Mouse (Mus musculus) lung, postnatal 0 days (tissue): ENCODE data around the gene Uhmk1. TPM values are rescaled to one million over a fixed set of nuclear protein-coding genes. Genes with fewer than 3 reads are reported as not detected.
"Not testable (repeated sequence)": the region's sequence is repeated elsewhere in the genome, so short reads cannot be mapped to it uniquely, and the experiment has no call there.

ENCODE experiments used
- ATAC-seq: fragments of 200-750 bp; cut with Nextera tagmentation; 2 replicates; pipeline ENCODE4 v1.8.0; 2017; ENCODE audit warnings: moderate library complexity
- DNase-seq: peaks from one replicate; pipeline ENCODE4 v3.0.0-alpha.2; 2016; ENCODE audit warnings: low spot score
- H3K27ac ChIP-seq: fragments of 300-500 bp; sonication (generic); 2 replicates; pipeline ENCODE4 v1.5.1; 2014; ENCODE audit warnings: antibody characterized with exemption, mild to moderate bottlenecking, low read length, mixed read lengths
- H3K27me3 ChIP-seq: fragments of 300-500 bp; sonication (generic); replicated peaks from 2 replicates; pipeline ENCODE4 v1.6.1; 2014; ENCODE audit warnings: low read length, mixed read lengths; ENCODE audit not compliant: insufficient read depth
- H3K36me3 ChIP-seq: fragments of 300-500 bp; sonication (generic); 2 replicates; pipeline ENCODE4 v1.6.1; 2014; ENCODE audit warnings: low read length, mixed read lengths; ENCODE audit not compliant: insufficient read depth
- H3K4me1 ChIP-seq: fragments of 300-500 bp; sonication (generic); 2 replicates; pipeline ENCODE4 v1.6.1; 2014; ENCODE audit warnings: antibody characterized with exemption, low read depth, low read length, mixed read lengths; ENCODE audit not compliant: insufficient read depth
- H3K4me2 ChIP-seq: fragments of 300-500 bp; sonication (generic); replicated peaks from 2 replicates; pipeline ENCODE4 v1.6.1; 2014; ENCODE audit warnings: low read depth, mild to moderate bottlenecking, low read length, moderate library complexity, mixed read lengths
- H3K4me3 ChIP-seq: fragments of 300-500 bp; sonication (generic); 2 replicates; pipeline ENCODE4 v1.5.1; 2014; ENCODE audit warnings: low read depth, low read length
- H3K9ac ChIP-seq: fragments of 300-500 bp; sonication (generic); replicated peaks from 2 replicates; pipeline ENCODE4 v1.6.1; 2014; ENCODE audit warnings: low read depth, mild to moderate bottlenecking
- H3K9me3 ChIP-seq: fragments of 300-500 bp; sonication (generic); 2 replicates; pipeline ENCODE4 v1.6.1; 2016; ENCODE audit warnings: low read length, mixed read lengths
- CTCF ChIP-seq: IDR thresholded peaks from 2 replicates; pipeline ENCODE4 v1.5.1; 2016; ENCODE audit warnings: antibody characterized with exemption, mild to moderate bottlenecking
- EP300 ChIP-seq: IDR thresholded peaks from 2 replicates; pipeline ENCODE4 v1.6.1; 2016; ENCODE audit warnings: antibody characterized with exemption, mild to moderate bottlenecking, control low read depth
- WGBS: fragments of 180-500 bp; shearing (Covaris S2); extraction: QIAGEN DNeasy Blood & Tissue Kit; methylation state at CpG from one replicate; pipeline ENCODE4 v1.1.7; 2014; 5-methylcytosine and 5-hydroxymethylcytosine counted together
- polyA plus RNA-seq: library from polyadenylated mRNA; unstranded; fragments of >200 nt; fragmentation: Nextera tagmentation; extraction: Ambion mirVana; gene quantifications from 2 replicates; pipeline ENCODE4 v1.2.1, GENCODE M21; 2015

Gene Uhmk1
- 4.8 and 5.2 TPM in 2 replicates for polyA plus RNA-seq

GRCm38 (mm10) chr1:170214757-170215522 is at the start of gene Uhmk1:
Uhmk1 (minus strand) TSS chr1:170215397.
- TF ChIP-seq CTCF (no peak), EP300 (no peak)
- Histone ChIP-seq H3K4me2 (peak within 1 kb of the TSS; percentile 72), H3K4me1 (no peaks in the 10 kb centered on the region), H3K27me3 (no peaks in the 10 kb centered on the region), H3K27ac (peak within 1 kb of the TSS; percentile 91), H3K36me3 (peaks cover 4% of the 10 kb centered on the region; the same call in 1 of the 2 replicates), H3K9ac (peak within 1 kb of the TSS; percentile 91), H3K4me3 (peak within 1 kb of the TSS; percentile 84), H3K9me3 (no peaks in the 10 kb centered on the region)
- DNase-seq: peak; percentile 96
- WGBS: 1% methylated on average over 40 of the region's 70 CpGs
- ATAC-seq: peak; percentile 99

DNA sequence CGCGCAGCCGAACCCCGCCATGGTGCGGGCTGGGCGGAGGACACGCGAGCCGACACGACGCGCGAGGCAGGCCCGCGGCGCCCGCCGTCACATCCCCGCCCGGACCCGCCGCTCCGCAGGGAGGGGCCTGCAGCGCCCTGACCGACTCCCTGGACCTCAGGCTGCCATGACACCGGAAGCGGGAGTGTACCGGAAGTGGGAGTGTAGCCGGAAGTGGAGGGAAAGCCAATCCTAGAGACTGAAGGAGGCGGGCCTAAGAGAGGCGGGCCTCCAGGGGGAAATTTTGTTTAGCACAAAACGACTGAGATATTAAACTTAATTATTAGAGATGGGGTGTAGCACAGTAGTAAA is 40.3 kb upstream of the Uhmk1 start:
- DNase-seq: peak; percentile 94

GRCm38 (mm10) chr1:170254893-170255559 is 39.8 kb upstream of the Uhmk1 start:
- peak overlapping the region; percentile 56 for H3K4me2 ChIP-seq
- no peaks in the 10 kb centered on the region for H3K9me3 ChIP-seq
- H3K4me3 ChIP-seq: peak overlapping the region; percentile 59
- TF ChIP-seq EP300 (no peak), CTCF (no peak)
- no peaks in the 10 kb centered on the region for H3K36me3 ChIP-seq
- H3K27ac ChIP-seq: 0 out of 2 replicates have a peak overlapping the region, but pooled peaks have one; percentile 35
- peak; percentile 83 for ATAC-seq
- no peaks in the 10 kb centered on the region for H3K4me1 ChIP-seq
- H3K9ac ChIP-seq: peak overlapping the region; percentile 41; the same call in 1 of the 2 replicates
- no peaks in the 10 kb centered on the region for H3K27me3 ChIP-seq
- no peak for DNase-seq
- WGBS: 25% methylated on average over 29 of the region's 30 CpGs

More for the DNA sequence above, 40.3 kb upstream of the Uhmk1 start:
- Histone ChIP-seq H3K27me3 (no peaks in the 10 kb centered on the region), H3K36me3 (no peaks in the 10 kb centered on the region), H3K4me3 (peak overlapping the region; percentile 59), H3K4me2 (peak overlapping the region; percentile 56), H3K4me1 (no peaks in the 10 kb centered on the region), H3K9me3 (no peaks in the 10 kb centered on the region), H3K27ac (0 out of 2 replicates have a peak overlapping the region, but pooled peaks have one; percentile 35), H3K9ac (peak overlapping the region; percentile 41; the same call in 1 of the 2 replicates)
- no peak for TF ChIP-seq CTCF
- ATAC-seq: peak; percentile 100
- WGBS: 7% methylated on average over 32 of the region's 32 CpGs

GRCm38 (mm10) chr1:170245016-170245415 is 29.8 kb upstream of the Uhmk1 start:
- Histone ChIP-seq H3K27me3 (no peaks in the 10 kb centered on the region), H3K4me1 (no peaks in the 10 kb centered on the region), H3K27ac (no peak overlapping the region), H3K4me3 (no peak overlapping the region), H3K36me3 (no peaks in the 10 kb centered on the region), H3K9me3 (no peaks in the 10 kb centered on the region), H3K9ac (no peak overlapping the region), H3K4me2 (no peak overlapping the region)
- ATAC-seq: no peak
- WGBS: 77% methylated on average over 3 of the region's 3 CpGs
- TF ChIP-seq EP300 (no peak), CTCF (no peak)
- no peak for DNase-seq

DNA sequence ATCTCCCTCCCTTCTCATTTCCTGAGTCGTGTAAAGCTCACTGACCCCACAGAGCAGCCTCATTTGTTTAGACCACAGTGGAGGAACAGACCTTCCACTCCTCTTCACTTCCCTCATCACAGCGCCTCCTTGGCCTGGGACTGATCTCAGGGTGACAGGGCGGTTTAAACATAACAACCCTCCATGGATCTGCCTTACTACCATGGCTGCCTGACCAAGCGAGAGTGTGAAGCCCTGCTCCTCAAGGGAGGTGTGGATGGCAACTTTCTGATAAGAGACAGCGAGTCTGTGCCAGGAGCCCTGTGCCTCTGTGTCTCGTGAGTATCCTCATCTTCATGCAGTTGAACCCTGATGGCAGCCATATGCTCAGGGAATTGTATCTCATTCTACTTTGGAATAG is 17.5 kb upstream of the Uhmk1 start, which contains the start of gene Sh2d1b2:
TSS of gene Sh2d1b2 (plus strand) at position 62 of the 400 bp plus-strand sequence.
- not testable (repeated sequence) for H3K9me3 ChIP-seq, ATAC-seq, DNase-seq, H3K9ac ChIP-seq, H3K4me1 ChIP-seq, H3K27me3 ChIP-seq, H3K36me3 ChIP-seq, H3K4me2 ChIP-seq, H3K4me3 ChIP-seq, H3K27ac ChIP-seq
- 59% methylated on average over 5 of the region's 6 CpGs for WGBS

DNA sequence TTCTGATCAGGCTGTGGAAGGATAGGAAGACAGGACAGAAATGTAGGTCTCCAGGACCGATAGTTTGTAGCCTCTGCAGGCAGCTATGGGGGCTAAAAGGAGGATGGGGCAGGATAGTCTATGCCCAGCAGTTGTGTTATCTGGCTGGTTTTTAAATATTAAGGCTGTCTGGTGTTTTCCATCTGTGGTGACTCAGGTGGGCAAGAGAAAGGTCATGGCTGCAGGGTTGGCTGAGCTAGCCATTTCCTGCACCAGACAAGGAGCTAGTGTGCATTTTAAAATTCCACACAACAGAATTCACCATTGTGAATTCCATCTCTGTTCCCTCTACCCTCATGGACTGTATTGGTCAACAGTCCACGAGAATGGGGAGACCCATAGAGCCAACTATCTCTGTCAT is 8.1 kb upstream of the Uhmk1 start:
- 79% methylated on average over 2 of the region's 2 CpGs for WGBS
- Histone ChIP-seq H3K4me2 (no peak overlapping the region), H3K27ac (no peak overlapping the region), H3K36me3 (no peaks in the 10 kb centered on the region), H3K4me1 (no peaks in the 10 kb centered on the region), H3K9me3 (no peaks in the 10 kb centered on the region), H3K27me3 (no peaks in the 10 kb centered on the region), H3K9ac (no peak overlapping the region), H3K4me3 (no peak overlapping the region)
- ATAC-seq: no peak
- DNase-seq: no peak
- no peak for TF ChIP-seq EP300
- no peak for TF ChIP-seq CTCF
